Mouse (Mus musculus) liver, adult 2 months (tissue): ENCODE data around the gene Csrp2.

ENCODE experiments used
- CTCF ChIP-seq: fragments of 200-500 bp; IDR thresholded peaks from 2 replicates; pipeline ENCODE4 v1.5.1; 2011; ENCODE audit warnings: low read depth, low read length, control low read depth
- POLR2A ChIP-seq: fragments of 200-500 bp; IDR thresholded peaks from 2 replicates; pipeline ENCODE4 v1.6.1; 2011; ENCODE audit warnings: low read length, control low read depth; ENCODE audit not compliant: insufficient read depth; ENCODE audit errors: extremely low read depth

- no peak for TF ChIP-seq CTCF
- no peak for TF ChIP-seq POLR2A
These were observed 39.3 kb downstream of the Csrp2 start for GRCm38 (mm10) chr10:110958879-110959278.
